Mouse (Mus musculus) hindbrain, embryonic 11.5 days (tissue): ENCODE measurements around the gene Slxl1. TPM values are rescaled to one million over a fixed set of nuclear protein-coding genes. Genes with fewer than 3 reads are reported as not detected.
"Not testable (repeated sequence)": the region's sequence is repeated elsewhere in the genome, so short reads cannot be mapped to it uniquely, and the experiment has no call there.

ENCODE experiments used
- ATAC-seq: fragments of 200-750 bp; cut with Nextera tagmentation; 2 replicates; pipeline ENCODE4 v1.8.0; 2017; ENCODE audit warnings: mild to moderate bottlenecking, moderate TSS enrichment, moderate library complexity; ENCODE audit not compliant: low FRiP score
- DNase-seq: peaks from one replicate; pipeline ENCODE4 v3.0.0-alpha.2; 2015; ENCODE audit warnings: low spot score
- H3K27ac ChIP-seq: fragments of 300-500 bp; sonication (generic); 2 replicates; pipeline ENCODE4 v1.5.1; 2014; ENCODE audit warnings: mild to moderate bottlenecking, low read depth, low read length
- H3K27me3 ChIP-seq: fragments of 300-500 bp; sonication (generic); 2 replicates; pipeline ENCODE4 v1.6.1; 2014; ENCODE audit warnings: mild to moderate bottlenecking, low read length, moderate library complexity, mixed read lengths; ENCODE audit not compliant: control insufficient read depth, insufficient read depth
- H3K36me3 ChIP-seq: fragments of 300-500 bp; sonication (generic); 2 replicates; pipeline ENCODE4 v1.6.1; 2014; ENCODE audit warnings: mild to moderate bottlenecking, low read length, moderate library complexity, mixed read lengths; ENCODE audit not compliant: control insufficient read depth, insufficient read depth
- H3K4me1 ChIP-seq: fragments of 300-500 bp; sonication (generic); replicated peaks from 2 replicates; pipeline ENCODE4 v1.6.1; 2014; ENCODE audit warnings: low read length, mixed read lengths; ENCODE audit not compliant: control insufficient read depth, insufficient read depth
- H3K4me2 ChIP-seq: fragments of 300-500 bp; sonication (generic); replicated peaks from 2 replicates; pipeline ENCODE4 v1.6.1; 2014; ENCODE audit warnings: mild to moderate bottlenecking, low read depth, low read length
- H3K4me3 ChIP-seq: fragments of 300-500 bp; sonication (generic); 2 replicates; pipeline ENCODE4 v1.5.1; 2014; ENCODE audit warnings: low read depth, low read length
- H3K9ac ChIP-seq: fragments of 300-500 bp; sonication (generic); 2 replicates; pipeline ENCODE4 v1.6.1; 2014; ENCODE audit warnings: low read depth, low read length
- H3K9me3 ChIP-seq: fragments of 300-500 bp; sonication (generic); 2 replicates; pipeline ENCODE4 v1.6.1; 2016; ENCODE audit warnings: low read length; ENCODE audit not compliant: control insufficient read depth
- WGBS: fragments of 180-500 bp; shearing (Covaris S2); extraction: QIAGEN DNeasy Blood & Tissue Kit; methylation state at CpG from one replicate; pipeline ENCODE4 v1.1.7; 2014; 5-methylcytosine and 5-hydroxymethylcytosine counted together
- polyA plus RNA-seq: library from polyadenylated mRNA; unstranded; fragments of >200 nt; fragmentation: Nextera tagmentation; extraction: Ambion mirVana; gene quantifications from 2 replicates; pipeline ENCODE4 v1.2.1, GENCODE M21; 2014

Gene Slxl1
- polyA plus RNA-seq, result not detected in 2 replicates

DNA sequence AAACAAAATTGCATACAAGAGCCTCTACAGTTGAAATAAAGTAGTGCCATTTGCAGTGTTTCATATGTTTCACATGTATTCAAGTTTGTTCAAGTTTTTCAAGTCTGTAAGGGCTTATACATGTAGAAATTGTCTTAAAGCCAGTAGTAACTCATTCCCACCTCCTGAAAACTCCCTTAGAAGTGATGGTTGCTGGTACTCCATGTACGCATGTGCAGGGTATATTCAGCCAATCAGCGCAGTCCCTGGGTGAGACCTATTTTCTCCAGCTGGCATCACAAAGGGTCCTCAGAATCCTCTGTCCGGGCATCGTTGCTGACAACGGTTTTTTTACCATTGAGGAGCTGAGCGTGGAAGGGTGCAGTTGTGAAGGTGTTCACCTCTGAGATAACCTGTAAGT is at the start of gene Slxl1:
Gene Slxl1, plus strand, starts transcription at position 301 of the 400 bp plus-strand sequence.
- H3K36me3 ChIP-seq, DNase-seq, H3K4me1 ChIP-seq, H3K9me3 ChIP-seq, H3K27me3 ChIP-seq, H3K4me2 ChIP-seq, H3K27ac ChIP-seq, ATAC-seq, H3K9ac ChIP-seq, H3K4me3 ChIP-seq: not testable (repeated sequence)
- WGBS, result no CpG with 5 or more reads among the region's 6 CpGs
